Mouse (Mus musculus): Measurements from ENCODE around the gene Blcap. TPM values are rescaled to one million over a fixed set of nuclear protein-coding genes. Genes with fewer than 3 reads are reported as not detected.

The Blcap gene
- polyA plus RNA-seq, 1 experiment, result 56.7 TPM

DNA sequence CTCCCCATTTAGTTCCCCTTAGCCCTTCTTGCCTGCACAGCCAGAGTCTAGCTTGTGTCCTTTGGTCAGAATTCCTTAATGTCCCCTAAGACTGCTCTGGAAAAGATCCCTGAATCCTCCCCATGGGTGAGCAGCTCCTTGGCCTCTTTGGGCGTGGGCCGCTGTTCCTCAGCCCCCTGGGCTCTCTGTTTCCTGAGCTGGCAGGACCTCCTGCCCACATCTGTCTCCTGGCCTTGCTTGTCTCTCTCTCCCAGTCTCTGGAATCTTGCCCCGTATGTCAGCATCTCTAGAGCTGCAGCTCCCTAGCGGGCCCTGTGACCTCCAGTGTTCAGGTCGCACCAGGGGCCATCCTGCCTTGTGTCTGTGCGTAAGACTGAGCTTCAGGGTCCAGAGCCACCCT, 51.6 kb downstream of the Blcap start:
- Histone ChIP-seq H3K27me3 (ENCODE audit: control insufficient read depth, insufficient read depth, low read length, poor library complexity, severe bottlenecking) (no peaks in the 10 kb centered on the region), H3K4me1 (ENCODE audit: control insufficient read depth, insufficient read depth, low read length) (no peaks in the 10 kb centered on the region), H3K27ac (ENCODE audit: insufficient read depth, low read length) (no peak overlapping the region), H3K9me3 (replicated peaks; ENCODE audit: control insufficient read depth, insufficient read depth, low read length, poor library complexity, severe bottlenecking) (no peaks in the 10 kb centered on the region), H3K36me3 (ENCODE audit: control insufficient read depth, insufficient read depth, low read length, poor library complexity, severe bottlenecking) (no peaks in the 10 kb centered on the region), H3K9ac (ENCODE audit: low read depth, poor library complexity, severe bottlenecking) (no peak overlapping the region), H3K4me3 (ENCODE audit: low read depth, low read length) (no peak overlapping the region)
- TF ChIP-seq CTCF (IDR thresholded peaks at IDR 0.05; ENCODE audit: low read depth, low read length), result no peak

DNA sequence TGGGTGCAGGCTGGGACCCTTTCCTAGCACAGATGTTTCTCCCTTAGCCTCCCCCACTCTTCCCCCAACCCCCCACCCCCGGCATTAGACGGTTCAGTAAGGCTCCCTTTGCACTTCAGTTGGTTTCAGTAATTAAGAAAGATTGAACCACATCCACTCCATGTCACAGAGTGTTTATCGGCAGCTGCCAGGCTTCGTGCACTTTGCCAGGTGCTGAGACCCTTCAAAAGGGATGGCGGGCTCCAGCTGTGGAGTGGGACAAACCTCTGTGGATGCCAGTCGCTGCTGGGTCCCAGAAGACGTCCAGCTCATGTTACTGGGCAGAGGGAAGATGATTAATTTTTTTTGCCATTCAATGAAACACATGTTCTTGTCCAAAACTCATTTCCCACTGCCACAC, 52.6 kb downstream of the Blcap start:
- no peaks in the 10 kb centered on the region for H3K27me3 ChIP-seq (ENCODE audit: control insufficient read depth, insufficient read depth, low read length, poor library complexity, severe bottlenecking)
- no peak overlapping the region for H3K4me3 ChIP-seq (ENCODE audit: low read depth, low read length)
- no peak for TF ChIP-seq EP300 (IDR thresholded peaks at IDR 0.05; ENCODE audit: insufficient read depth, low read depth, low read length)
- TF ChIP-seq POLR2A (IDR thresholded peaks at IDR 0.05; ENCODE audit: insufficient read depth, low read length), result no peak
- TF ChIP-seq CTCF (IDR thresholded peaks at IDR 0.05; ENCODE audit: low read depth, low read length), result no peak
- no peak overlapping the region for H3K27ac ChIP-seq (ENCODE audit: insufficient read depth, low read length)
- no peaks in the 10 kb centered on the region for H3K9me3 ChIP-seq (replicated peaks; ENCODE audit: control insufficient read depth, insufficient read depth, low read length, poor library complexity, severe bottlenecking)
- no peak overlapping the region for H3K9ac ChIP-seq (ENCODE audit: low read depth, poor library complexity, severe bottlenecking)
- no peaks in the 10 kb centered on the region for H3K4me1 ChIP-seq (ENCODE audit: control insufficient read depth, insufficient read depth, low read length)
- H3K36me3 ChIP-seq (ENCODE audit: control insufficient read depth, insufficient read depth, low read length, poor library complexity, severe bottlenecking), result no peaks in the 10 kb centered on the region

DNA sequence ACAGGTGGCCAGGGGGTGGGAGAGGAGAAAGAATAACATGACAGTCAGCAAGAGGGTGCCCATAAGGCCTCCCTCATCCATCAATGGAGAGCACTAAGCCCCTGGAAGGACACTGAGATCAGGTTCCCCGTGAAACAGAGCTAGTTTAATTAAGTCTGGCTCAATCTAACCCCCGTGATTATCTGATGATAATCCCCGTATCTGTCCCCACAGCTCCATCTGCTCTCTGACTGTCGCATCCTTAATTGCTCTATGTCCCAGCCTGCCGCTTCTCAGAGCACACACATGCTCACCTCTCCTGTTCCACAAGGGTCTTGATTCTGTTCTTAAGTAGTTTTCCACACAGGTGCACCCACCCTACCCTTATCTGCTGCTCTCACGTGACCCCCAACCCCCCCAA, 53.5 kb downstream of the Blcap start:
- Histone ChIP-seq H3K4me3 (ENCODE audit: low read depth, low read length) (no peak overlapping the region), H3K4me1 (ENCODE audit: control insufficient read depth, insufficient read depth, low read length) (no peaks in the 10 kb centered on the region), H3K9me3 (replicated peaks; ENCODE audit: control insufficient read depth, insufficient read depth, low read length, poor library complexity, severe bottlenecking) (no peaks in the 10 kb centered on the region), H3K27ac (ENCODE audit: insufficient read depth, low read length) (no peak overlapping the region), H3K27me3 (ENCODE audit: control insufficient read depth, insufficient read depth, low read length, poor library complexity, severe bottlenecking) (no peaks in the 10 kb centered on the region), H3K36me3 (ENCODE audit: control insufficient read depth, insufficient read depth, low read length, poor library complexity, severe bottlenecking) (no peaks in the 10 kb centered on the region), H3K9ac (ENCODE audit: low read depth, poor library complexity, severe bottlenecking) (no peak overlapping the region)
- no peak for TF ChIP-seq CTCF (IDR thresholded peaks at IDR 0.05; ENCODE audit: low read depth, low read length)
- TF ChIP-seq POLR2A (IDR thresholded peaks at IDR 0.05; ENCODE audit: insufficient read depth, low read length), result no peak
- TF ChIP-seq EP300 (IDR thresholded peaks at IDR 0.05; ENCODE audit: insufficient read depth, low read depth, low read length), result no peak

DNA sequence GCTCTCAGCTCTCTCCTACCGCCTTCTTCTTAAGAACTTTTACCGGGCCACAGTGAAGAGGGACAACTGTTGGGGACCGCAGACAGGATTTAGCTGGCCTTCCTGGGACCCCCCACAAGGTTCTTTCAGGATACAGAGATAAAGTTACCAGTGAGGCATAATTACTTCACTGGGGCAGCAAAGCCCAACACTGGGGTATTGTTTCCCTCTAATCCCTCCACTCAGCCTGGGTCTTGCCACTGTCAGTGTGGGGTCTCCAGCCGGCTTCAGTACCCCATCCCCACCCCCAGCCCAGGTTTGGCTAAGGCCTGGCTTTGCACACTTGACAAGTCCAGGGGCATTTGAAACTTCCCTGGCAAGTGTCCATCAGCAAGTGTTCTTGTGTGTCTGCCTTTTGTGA, 56.7 kb downstream of the Blcap start:
- H3K9ac ChIP-seq (ENCODE audit: low read depth, poor library complexity, severe bottlenecking), result no peak overlapping the region
- H3K4me3 ChIP-seq (ENCODE audit: low read depth, low read length), result no peak overlapping the region
- H3K27me3 ChIP-seq (ENCODE audit: control insufficient read depth, insufficient read depth, low read length, poor library complexity, severe bottlenecking), result no peaks in the 10 kb centered on the region

DNA sequence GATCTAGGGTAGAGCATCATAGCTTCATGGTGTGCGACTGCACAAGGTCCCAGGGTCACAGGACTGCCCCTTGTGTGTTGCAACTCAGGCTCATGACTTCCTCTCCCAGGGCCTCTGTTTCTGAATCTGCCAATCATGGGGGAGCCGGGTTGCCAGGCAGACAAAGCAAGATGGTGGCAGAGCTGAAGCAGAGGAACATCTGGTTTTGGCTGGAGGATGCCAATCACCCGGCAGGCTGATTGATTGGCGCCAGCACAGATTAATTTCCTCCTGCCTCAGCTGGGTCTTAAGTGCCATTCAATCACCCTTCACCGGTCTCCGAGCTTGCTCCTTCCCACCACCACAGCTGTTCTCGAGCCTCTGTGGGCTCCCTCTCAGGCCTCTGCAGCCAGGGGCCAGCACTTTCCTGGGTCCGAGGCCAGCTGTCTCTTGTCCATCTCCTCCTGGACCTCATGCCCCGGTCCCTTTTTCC, 57.3 kb downstream of the Blcap start:
- no peak for TF ChIP-seq EP300 (IDR thresholded peaks at IDR 0.05; ENCODE audit: insufficient read depth, low read depth, low read length)
- TF ChIP-seq POLR2A (IDR thresholded peaks at IDR 0.05; ENCODE audit: insufficient read depth, low read length), result no peak
- TF ChIP-seq CTCF (IDR thresholded peaks at IDR 0.05; ENCODE audit: low read depth, low read length), result no peak
- H3K9ac ChIP-seq (ENCODE audit: low read depth, poor library complexity, severe bottlenecking), result no peak overlapping the region

More for the DNA sequence above, 56.7 kb downstream of the Blcap start:
- no peaks in the 10 kb centered on the region for H3K4me1 ChIP-seq (ENCODE audit: control insufficient read depth, insufficient read depth, low read length)
- H3K9me3 ChIP-seq (replicated peaks; ENCODE audit: control insufficient read depth, insufficient read depth, low read length, poor library complexity, severe bottlenecking), result no peaks in the 10 kb centered on the region
- no peak overlapping the region for H3K27ac ChIP-seq (ENCODE audit: insufficient read depth, low read length)
- TF ChIP-seq EP300 (IDR thresholded peaks at IDR 0.05; ENCODE audit: insufficient read depth, low read depth, low read length), result no peak
- no peak for TF ChIP-seq POLR2A (IDR thresholded peaks at IDR 0.05; ENCODE audit: insufficient read depth, low read length)
- TF ChIP-seq CTCF (IDR thresholded peaks at IDR 0.05; ENCODE audit: low read depth, low read length), result no peak
- no peaks in the 10 kb centered on the region for H3K36me3 ChIP-seq (ENCODE audit: control insufficient read depth, insufficient read depth, low read length, poor library complexity, severe bottlenecking)

DNA sequence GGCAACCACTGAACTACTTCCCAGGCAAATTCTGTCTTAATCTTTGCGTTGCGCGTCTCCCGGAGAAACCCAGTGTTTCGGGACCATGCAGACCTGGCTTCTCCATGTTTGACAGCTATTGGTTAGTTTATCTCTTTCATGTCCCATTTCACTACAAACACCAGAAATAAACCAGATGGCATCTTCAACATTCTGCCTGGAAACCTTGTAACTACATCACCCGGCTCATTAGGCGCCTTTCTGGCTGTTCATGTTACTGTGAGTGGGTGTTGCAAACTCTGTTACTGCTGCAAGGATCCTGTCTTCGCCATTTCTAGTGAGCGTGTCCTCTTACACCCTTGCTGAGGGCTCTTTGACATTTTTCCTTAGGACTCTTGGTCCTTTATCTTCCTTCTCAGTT, 58.2 kb downstream of the Blcap start:
- H3K36me3 ChIP-seq (ENCODE audit: control insufficient read depth, insufficient read depth, low read length, poor library complexity, severe bottlenecking), result no peaks in the 10 kb centered on the region

More for the DNA sequence above, 57.3 kb downstream of the Blcap start:
- H3K4me1 ChIP-seq (ENCODE audit: control insufficient read depth, insufficient read depth, low read length), result no peaks in the 10 kb centered on the region
- no peak overlapping the region for H3K4me3 ChIP-seq (ENCODE audit: low read depth, low read length)
- no peaks in the 10 kb centered on the region for H3K36me3 ChIP-seq (ENCODE audit: control insufficient read depth, insufficient read depth, low read length, poor library complexity, severe bottlenecking)
- no peaks in the 10 kb centered on the region for H3K27me3 ChIP-seq (ENCODE audit: control insufficient read depth, insufficient read depth, low read length, poor library complexity, severe bottlenecking)
- H3K9me3 ChIP-seq (replicated peaks; ENCODE audit: control insufficient read depth, insufficient read depth, low read length, poor library complexity, severe bottlenecking), result no peaks in the 10 kb centered on the region
- H3K27ac ChIP-seq (ENCODE audit: insufficient read depth, low read length), result no peak overlapping the region

More for the DNA sequence above, 58.2 kb downstream of the Blcap start:
- Histone ChIP-seq H3K4me3 (ENCODE audit: low read depth, low read length) (no peak overlapping the region), H3K4me1 (ENCODE audit: control insufficient read depth, insufficient read depth, low read length) (no peaks in the 10 kb centered on the region), H3K27me3 (ENCODE audit: control insufficient read depth, insufficient read depth, low read length, poor library complexity, severe bottlenecking) (no peaks in the 10 kb centered on the region), H3K9ac (ENCODE audit: low read depth, poor library complexity, severe bottlenecking) (no peak overlapping the region), H3K9me3 (replicated peaks; ENCODE audit: control insufficient read depth, insufficient read depth, low read length, poor library complexity, severe bottlenecking) (no peaks in the 10 kb centered on the region), H3K27ac (ENCODE audit: insufficient read depth, low read length) (no peak overlapping the region)
- TF ChIP-seq EP300 (IDR thresholded peaks at IDR 0.05; ENCODE audit: insufficient read depth, low read depth, low read length) (no peak), CTCF (IDR thresholded peaks at IDR 0.05; ENCODE audit: low read depth, low read length) (no peak), POLR2A (IDR thresholded peaks at IDR 0.05; ENCODE audit: insufficient read depth, low read length) (no peak)
